Mouse (Mus musculus): ENCODE measurements around the gene Ctc1. TPM values are rescaled to one million over a fixed set of nuclear protein-coding genes. Genes with fewer than 3 reads are reported as not detected.

The Ctc1 gene
- total RNA-seq (2014; rRNA removed; ENCODE audit: low replicate concordance) (40.0 and 46.0 TPM in 2 replicates), polyA plus RNA-seq (2015; fragmentation: Nextera tagmentation; extraction: Ambion mirVana) (18.6 TPM in 2 replicates)

GRCm38 (mm10) chr11:69015644-69016441 is at the start of gene Ctc1:
TSS of gene Ctc1 (plus strand) at chr11:69015911.
- H3K27me3 ChIP-seq (ENCODE audit: control insufficient read depth, insufficient read depth, low read length): no peaks in the 10 kb centered on the region
- peak; percentile 96 for DNase-seq (ENCODE audit: low spot score)
- H3K4me3 ChIP-seq (ENCODE audit: low read depth, low read length): peak within 1 kb of the TSS; percentile 68
- peak; percentile 92 for ATAC-seq (ENCODE audit: insufficient read depth, low read depth)
- peak within 1 kb of the TSS; percentile 80 for H3K4me2 ChIP-seq (ENCODE audit: low read depth, low read length)
- H3K9me3 ChIP-seq (replicated peaks; ENCODE audit: control insufficient read depth, low read length): no peaks in the 10 kb centered on the region
- 3% methylated on average over 38 of the region's 38 CpGs for WGBS
- H3K36me3 ChIP-seq (replicated peaks; ENCODE audit: control insufficient read depth, insufficient read depth, low read length): 0 out of 2 replicates have a peak, but pooled peaks cover under 1% of the 10 kb centered on the region
- peak within 1 kb of the TSS; percentile 76 for H3K9ac ChIP-seq (replicated peaks; ENCODE audit: low read depth, low read length)
- H3K27ac ChIP-seq (ENCODE audit: low read depth): peak within 1 kb of the TSS; percentile 79
- H3K4me1 ChIP-seq (ENCODE audit: control insufficient read depth, insufficient read depth): peaks cover 17% of the 10 kb centered on the region
- TF ChIP-seq CTCF (IDR thresholded peaks at IDR 0.05; ENCODE audit: low read depth) (peak; percentile 59), EP300 (IDR thresholded peaks at IDR 0.05; ENCODE audit: low read depth) (no peak)

GRCm38 (mm10) chr11:68966554-68966953 is 49.2 kb upstream of the Ctc1 start:
- WGBS: 50% methylated on average over 1 of the region's 1 CpGs
- H3K27me3 ChIP-seq (ENCODE audit: control insufficient read depth, insufficient read depth, low read length): no peaks in the 10 kb centered on the region
- no peak for DNase-seq (ENCODE audit: low spot score)
- no peak for ATAC-seq (ENCODE audit: insufficient read depth, low read depth)
- no peak for TF ChIP-seq EP300 (IDR thresholded peaks at IDR 0.05; ENCODE audit: low read depth)
- TF ChIP-seq CTCF (IDR thresholded peaks at IDR 0.05; ENCODE audit: low read depth): no peak
- H3K4me1 ChIP-seq (ENCODE audit: control insufficient read depth, insufficient read depth): peaks cover 15% of the 10 kb centered on the region
- no peak overlapping the region for H3K27ac ChIP-seq (ENCODE audit: low read depth)
- no peak overlapping the region for H3K9ac ChIP-seq (replicated peaks; ENCODE audit: low read depth, low read length)
- H3K4me2 ChIP-seq (ENCODE audit: low read depth, low read length): no peak overlapping the region
- H3K36me3 ChIP-seq (replicated peaks; ENCODE audit: control insufficient read depth, insufficient read depth, low read length): no peaks in the 10 kb centered on the region
- no peaks in the 10 kb centered on the region for H3K9me3 ChIP-seq (replicated peaks; ENCODE audit: control insufficient read depth, low read length)
- H3K4me3 ChIP-seq (ENCODE audit: low read depth, low read length): no peak overlapping the region

- Histone ChIP-seq H3K27me3 (ENCODE audit: control insufficient read depth, insufficient read depth, low read length) (no peaks in the 10 kb centered on the region), H3K36me3 (replicated peaks; ENCODE audit: control insufficient read depth, insufficient read depth, low read length) (no peaks in the 10 kb centered on the region), H3K4me2 (ENCODE audit: low read depth, low read length) (peak within 1 kb of the TSS; percentile 78), H3K9me3 (replicated peaks; ENCODE audit: control insufficient read depth, low read length) (no peaks in the 10 kb centered on the region), H3K4me1 (ENCODE audit: control insufficient read depth, insufficient read depth) (peaks cover 23% of the 10 kb centered on the region), H3K4me3 (ENCODE audit: low read depth, low read length) (peak within 1 kb of the TSS; percentile 60), H3K9ac (replicated peaks; ENCODE audit: low read depth, low read length) (peak within 1 kb of the TSS; percentile 44), H3K27ac (ENCODE audit: low read depth) (no peak within 1 kb of the TSS)
- ATAC-seq (ENCODE audit: insufficient read depth, low read depth): peak; percentile 87
- WGBS: 1% methylated on average over 47 of the region's 50 CpGs
- peak; percentile 90 for DNase-seq (ENCODE audit: low spot score)
- TF ChIP-seq CTCF (IDR thresholded peaks at IDR 0.05; ENCODE audit: low read depth): peak; percentile 26
- no peak for TF ChIP-seq EP300 (IDR thresholded peaks at IDR 0.05; ENCODE audit: low read depth)
Observed at GRCm38 (mm10) chr11:68967337-68968282, 48.1 kb upstream of the Ctc1 start, which contains the start of gene Slc25a35. TSS of gene Slc25a35 (plus strand) at chr11:68968131.

- H3K4me1 ChIP-seq (ENCODE audit: control insufficient read depth, insufficient read depth): peaks cover 28% of the 10 kb centered on the region
- DNase-seq (ENCODE audit: low spot score): no peak
- H3K9ac ChIP-seq (replicated peaks; ENCODE audit: low read depth, low read length): no peak overlapping the region
- TF ChIP-seq CTCF (IDR thresholded peaks at IDR 0.05; ENCODE audit: low read depth) (no peak), EP300 (IDR thresholded peaks at IDR 0.05; ENCODE audit: low read depth) (no peak)
- H3K36me3 ChIP-seq (replicated peaks; ENCODE audit: control insufficient read depth, insufficient read depth, low read length): no peaks in the 10 kb centered on the region
- H3K4me2 ChIP-seq (ENCODE audit: low read depth, low read length): no peak overlapping the region
- no peaks in the 10 kb centered on the region for H3K9me3 ChIP-seq (replicated peaks; ENCODE audit: control insufficient read depth, low read length)
- H3K4me3 ChIP-seq (ENCODE audit: low read depth, low read length): no peak overlapping the region
- 90% methylated on average over 11 of the region's 11 CpGs for WGBS
- H3K27ac ChIP-seq (ENCODE audit: low read depth): no peak overlapping the region
- ATAC-seq (ENCODE audit: insufficient read depth, low read depth): no peak
- H3K27me3 ChIP-seq (ENCODE audit: control insufficient read depth, insufficient read depth, low read length): no peaks in the 10 kb centered on the region
Observed at GRCm38 (mm10) chr11:68968752-68969151, 47.0 kb upstream of the Ctc1 start.

- H3K27me3 ChIP-seq (ENCODE audit: control insufficient read depth, insufficient read depth, low read length): no peaks in the 10 kb centered on the region
- no peaks in the 10 kb centered on the region for H3K36me3 ChIP-seq (replicated peaks; ENCODE audit: control insufficient read depth, insufficient read depth, low read length)
- H3K27ac ChIP-seq (ENCODE audit: low read depth): no peak overlapping the region
- ATAC-seq (ENCODE audit: insufficient read depth, low read depth) (no peak), DNase-seq (ENCODE audit: low spot score) (no peak)
- no peak overlapping the region for H3K4me3 ChIP-seq (ENCODE audit: low read depth, low read length)
- no peaks in the 10 kb centered on the region for H3K9me3 ChIP-seq (replicated peaks; ENCODE audit: control insufficient read depth, low read length)
- peaks cover 28% of the 10 kb centered on the region for H3K4me1 ChIP-seq (ENCODE audit: control insufficient read depth, insufficient read depth)
- H3K9ac ChIP-seq (replicated peaks; ENCODE audit: low read depth, low read length): no peak overlapping the region
- H3K4me2 ChIP-seq (ENCODE audit: low read depth, low read length): no peak overlapping the region
- WGBS: 59% methylated on average over 4 of the region's 4 CpGs
- TF ChIP-seq EP300 (IDR thresholded peaks at IDR 0.05; ENCODE audit: low read depth) (no peak), CTCF (IDR thresholded peaks at IDR 0.05; ENCODE audit: low read depth) (no peak)
Observed at GRCm38 (mm10) chr11:68970232-68970631, 45.5 kb upstream of the Ctc1 start.

Measured in heart, postnatal 0 days (tissue).